Mouse (Mus musculus) frontal cortex, postnatal 36 days (tissue): ENCODE measurements around the gene Igbp1b.

Experiments
- DNase-seq, 2 experiments: peaks; one replicate each; pipeline ENCODE4 v3.0.0; 2022; ENCODE audit warnings: low spot score in 2 of 2

The Igbp1b gene

GRCm38 (mm10) chr6:138658516-138658915 lies at the start of gene Igbp1b:
Gene Igbp1b, minus strand, starts transcription at chr6:138658544.
- DNase-seq = peak in 1 of 2 experiments; percentile 3

- no peak for DNase-seq
These were observed 24.6 kb upstream of the Igbp1b start for GRCm38 (mm10) chr6:138682959-138683358.

DNA sequence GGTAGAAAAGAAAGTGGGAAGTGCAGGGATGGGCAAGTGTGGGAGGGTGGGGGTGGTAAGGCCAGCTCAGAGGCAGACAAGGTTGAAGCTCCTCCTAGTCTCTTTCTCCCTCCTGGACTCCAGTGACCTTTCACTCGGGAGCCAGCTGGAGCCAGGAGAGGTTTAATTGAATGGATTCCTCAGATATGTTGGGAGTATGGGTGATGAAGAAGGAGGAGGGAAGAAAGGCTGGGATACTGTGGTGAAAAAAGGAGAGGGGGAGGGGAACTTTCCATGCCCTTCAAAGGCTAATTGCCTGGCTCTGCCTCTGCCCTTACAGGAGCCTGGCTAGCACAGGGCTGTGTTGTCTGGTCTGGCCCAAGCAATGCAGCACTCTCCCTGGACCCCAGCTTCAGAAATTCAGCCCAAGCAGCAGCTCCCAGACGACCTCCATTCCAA lies 14.4 kb upstream of the Igbp1b start:
- no peak for DNase-seq

- DNase-seq = no peak
These were observed 7.1 kb upstream of the Igbp1b start for GRCm38 (mm10) chr6:138665416-138665815.

DNA sequence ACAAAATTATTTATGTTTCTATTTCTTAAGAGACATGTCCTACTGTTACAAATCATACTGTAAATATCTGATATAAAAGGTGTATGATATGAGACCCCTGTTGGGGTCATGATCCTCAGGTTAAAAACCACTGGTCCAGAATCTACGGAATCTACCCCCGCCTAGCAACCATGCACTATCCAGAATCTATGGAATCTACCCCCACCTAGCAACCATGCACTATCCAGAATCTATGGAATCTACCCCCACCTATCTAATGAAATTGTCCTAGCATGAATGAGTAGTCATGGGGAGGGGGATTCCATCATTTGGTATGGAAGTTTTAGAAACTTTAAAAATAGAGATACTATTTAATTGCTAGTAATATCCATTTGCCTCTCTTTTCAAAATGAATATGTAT lies 12.7 kb downstream of the Igbp1b start:
- DNase-seq = no peak

DNA sequence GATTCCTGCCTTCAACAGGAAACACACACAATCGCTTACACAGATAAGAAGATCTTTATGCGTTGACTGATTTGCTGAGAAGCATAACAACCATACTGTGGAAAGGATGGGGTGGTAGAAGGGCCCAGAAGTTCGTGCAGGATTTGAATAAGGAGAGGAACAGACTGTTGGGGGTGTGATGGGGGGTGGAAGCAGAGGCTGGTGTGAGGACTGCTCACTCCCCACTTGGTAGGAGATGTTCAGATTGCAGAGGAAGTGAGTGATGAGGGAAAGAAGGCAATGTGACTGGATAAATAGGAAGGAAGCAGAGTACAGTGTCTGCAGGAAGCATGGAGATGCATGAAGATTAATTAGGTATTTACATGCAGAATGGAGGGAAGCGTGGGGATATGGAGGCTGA lies 19.0 kb downstream of the Igbp1b start:
- DNase-seq = peak; percentile 29 to 32

DNA sequence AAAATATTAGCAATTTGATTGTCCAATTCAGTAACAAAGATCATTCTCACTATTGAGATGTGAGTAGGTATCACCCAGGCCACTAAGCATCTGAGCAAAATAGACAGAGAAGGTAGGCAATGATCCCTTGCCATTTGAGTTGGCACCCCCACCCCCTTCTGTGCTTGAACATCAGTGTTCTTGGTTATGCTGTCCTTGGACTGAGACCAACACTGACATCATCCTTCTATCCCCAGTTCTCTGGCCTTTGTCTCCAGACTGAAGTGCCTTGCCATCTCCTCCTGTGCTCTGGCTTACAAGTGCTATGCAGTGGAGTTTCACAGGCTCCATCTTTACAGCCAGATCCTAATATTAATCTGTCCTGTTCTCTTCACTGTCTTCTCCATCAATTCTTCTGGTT lies 37.6 kb downstream of the Igbp1b start:
- no peak for DNase-seq

GRCm38 (mm10) chr6:138618396-138618795 lies 39.9 kb downstream of the Igbp1b start:
- no peak for DNase-seq
